Mouse (Mus musculus) heart, postnatal 0 days (tissue): ENCODE measurements at regions not wholly inside any gene's neighbourhood (a gene's known extent, or its start where the extent isn't known, plus 50 kb on each side); places are given as distances from the start of the nearest gene placed in this dataset.

Experiments
- CTCF ChIP-seq: IDR thresholded peaks from 2 replicates; pipeline ENCODE4 v1.5.1; 2016; ENCODE audit warnings: antibody characterized with exemption, control low read depth, low read depth
- EP300 ChIP-seq: IDR thresholded peaks from 2 replicates; pipeline ENCODE4 v1.6.1; 2016; ENCODE audit warnings: antibody characterized with exemption, low read depth

DNA sequence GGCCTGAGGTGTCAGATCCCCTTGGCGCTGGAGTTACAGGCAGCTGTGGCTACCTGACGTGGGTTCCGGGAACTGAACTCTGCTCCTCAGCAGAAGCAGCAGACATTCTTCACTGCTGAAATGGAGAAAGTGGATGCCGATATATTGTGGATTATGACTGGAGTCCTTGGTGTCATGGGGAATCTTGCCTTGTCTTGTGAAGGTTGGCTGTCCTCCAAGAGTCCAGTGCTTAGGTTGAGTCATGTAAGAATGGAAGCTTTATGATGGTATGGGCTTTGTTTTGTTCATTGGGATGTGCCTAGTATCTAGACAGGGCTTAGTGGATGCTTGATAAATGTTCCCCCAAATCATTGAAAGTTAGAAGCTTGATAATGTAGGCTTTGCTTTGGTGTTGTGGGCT lies 205.2 kb upstream of the Pgrmc2 start:
- no peak for TF ChIP-seq CTCF
- no peak for TF ChIP-seq EP300
